Mouse (Mus musculus): ENCODE measurements around the gene Rps3. TPM values are rescaled to one million over a fixed set of nuclear protein-coding genes. Genes with fewer than 3 reads are reported as not detected.

Gene Rps3
- polyA plus RNA-seq (2012; ENCODE audit: insufficient read depth, low replicate concordance) = 128 and 530 TPM in 2 replicates

GRCm38 (mm10) chr7:99483271-99483923, at the start of gene Rps3:
Gene Rps3, minus strand, starts transcription at chr7:99483738.
- Histone ChIP-seq H3K4me1 (peaks cover 51% of the 10 kb centered on the region), H3K9me3 (no peaks in the 10 kb centered on the region)

GRCm38 (mm10) chr7:99532526-99532925, 49.0 kb upstream of the Rps3 start:
- Histone ChIP-seq H3K36me3 (replicated peaks; ENCODE audit: low read length) (peaks cover 13% of the 10 kb centered on the region), H3K27me3 (replicated peaks) (no peaks in the 10 kb centered on the region), H3K9me3 (no peaks in the 10 kb centered on the region), H3K4me3 (replicated peaks) (peak overlapping the region; percentile 89), H3K4me1 (peaks cover 88% of the 10 kb centered on the region)
- TF ChIP-seq FLI1 (IDR thresholded peaks at IDR 0.05; ENCODE audit: low read length) = no peak
- TF ChIP-seq GATA1 (IDR thresholded peaks at IDR 0.05; ENCODE audit: borderline replicate concordance, low read length) = no peak

More at GRCm38 (mm10) chr7:99483271-99483923, at the start of gene Rps3:
- peaks cover 40% of the 10 kb centered on the region for H3K36me3 ChIP-seq (replicated peaks; ENCODE audit: low read length)
- H3K4me3 ChIP-seq (replicated peaks) = peak within 1 kb of the TSS; percentile 96
- TF ChIP-seq GATA1 (IDR thresholded peaks at IDR 0.05; ENCODE audit: borderline replicate concordance, low read length) (no peak), FLI1 (IDR thresholded peaks at IDR 0.05; ENCODE audit: low read length) (peak; percentile 84)
- H3K27me3 ChIP-seq (replicated peaks) = peaks cover 6% of the 10 kb centered on the region

GRCm38 (mm10) chr7:99531408-99531970, 48.0 kb upstream of the Rps3 start:
- Histone ChIP-seq H3K4me3 (replicated peaks) (peak overlapping the region; percentile 89), H3K36me3 (replicated peaks; ENCODE audit: low read length) (peaks cover 5% of the 10 kb centered on the region), H3K4me1 (peaks cover 83% of the 10 kb centered on the region), H3K9me3 (no peaks in the 10 kb centered on the region), H3K27me3 (replicated peaks) (no peaks in the 10 kb centered on the region)
- TF ChIP-seq FLI1 (IDR thresholded peaks at IDR 0.05; ENCODE audit: low read length) (no peak), GATA1 (IDR thresholded peaks at IDR 0.05; ENCODE audit: borderline replicate concordance, low read length) (no peak)

GRCm38 (mm10) chr7:99529410-99529809, 45.9 kb upstream of the Rps3 start:
- TF ChIP-seq GATA1 (IDR thresholded peaks at IDR 0.05; ENCODE audit: borderline replicate concordance, low read length) (no peak), FLI1 (IDR thresholded peaks at IDR 0.05; ENCODE audit: low read length) (no peak)
- Histone ChIP-seq H3K4me3 (replicated peaks) (peak overlapping the region; percentile 85), H3K4me1 (peaks cover 76% of the 10 kb centered on the region), H3K27me3 (replicated peaks) (no peaks in the 10 kb centered on the region), H3K36me3 (replicated peaks; ENCODE audit: low read length) (no peaks in the 10 kb centered on the region), H3K9me3 (no peaks in the 10 kb centered on the region)

GRCm38 (mm10) chr7:99528547-99528946, 45.0 kb upstream of the Rps3 start:
- Histone ChIP-seq H3K27me3 (replicated peaks) (no peaks in the 10 kb centered on the region), H3K9me3 (no peaks in the 10 kb centered on the region), H3K36me3 (replicated peaks; ENCODE audit: low read length) (no peaks in the 10 kb centered on the region), H3K4me3 (replicated peaks) (peak overlapping the region; percentile 62), H3K4me1 (peaks cover 67% of the 10 kb centered on the region)
- TF ChIP-seq FLI1 (IDR thresholded peaks at IDR 0.05; ENCODE audit: low read length) = no peak
- no peak for TF ChIP-seq GATA1 (IDR thresholded peaks at IDR 0.05; ENCODE audit: borderline replicate concordance, low read length)

GRCm38 (mm10) chr7:99523837-99524236, 40.3 kb upstream of the Rps3 start:
- no peak for TF ChIP-seq FLI1 (IDR thresholded peaks at IDR 0.05; ENCODE audit: low read length)
- no peak for TF ChIP-seq GATA1 (IDR thresholded peaks at IDR 0.05; ENCODE audit: borderline replicate concordance, low read length)
- Histone ChIP-seq H3K9me3 (0 out of 2 replicates have a peak, but pooled peaks cover 4% of the 10 kb centered on the region), H3K4me1 (peaks cover 29% of the 10 kb centered on the region), H3K4me3 (replicated peaks) (no peak overlapping the region), H3K27me3 (replicated peaks) (no peaks in the 10 kb centered on the region), H3K36me3 (replicated peaks; ENCODE audit: low read length) (peaks cover 2% of the 10 kb centered on the region)

- H3K27me3 ChIP-seq (replicated peaks) = no peaks in the 10 kb centered on the region
- no peak overlapping the region for H3K4me3 ChIP-seq (replicated peaks)
- peaks cover 22% of the 10 kb centered on the region for H3K4me1 ChIP-seq
- TF ChIP-seq GATA1 (IDR thresholded peaks at IDR 0.05; ENCODE audit: borderline replicate concordance, low read length) (no peak), FLI1 (IDR thresholded peaks at IDR 0.05; ENCODE audit: low read length) (no peak)
- 0 out of 2 replicates have a peak, but pooled peaks cover 4% of the 10 kb centered on the region for H3K9me3 ChIP-seq
- H3K36me3 ChIP-seq (replicated peaks; ENCODE audit: low read length) = peaks cover 2% of the 10 kb centered on the region
Observed at GRCm38 (mm10) chr7:99523121-99523520, 39.6 kb upstream of the Rps3 start.

- Histone ChIP-seq H3K9me3 (0 out of 2 replicates have a peak, but pooled peaks cover 4% of the 10 kb centered on the region), H3K27me3 (replicated peaks) (no peaks in the 10 kb centered on the region), H3K36me3 (replicated peaks; ENCODE audit: low read length) (peaks cover 2% of the 10 kb centered on the region), H3K4me3 (replicated peaks) (no peak overlapping the region), H3K4me1 (peaks cover 28% of the 10 kb centered on the region)
- TF ChIP-seq GATA1 (IDR thresholded peaks at IDR 0.05; ENCODE audit: borderline replicate concordance, low read length) (no peak), FLI1 (IDR thresholded peaks at IDR 0.05; ENCODE audit: low read length) (no peak)
Observed at GRCm38 (mm10) chr7:99518954-99519644, 35.6 kb upstream of the Rps3 start.

GRCm38 (mm10) chr7:99516814-99517157, 33.2 kb upstream of the Rps3 start:
- peaks cover 47% of the 10 kb centered on the region for H3K4me1 ChIP-seq
- H3K9me3 ChIP-seq = 0 out of 2 replicates have a peak, but pooled peaks cover 4% of the 10 kb centered on the region
- peaks cover 2% of the 10 kb centered on the region for H3K36me3 ChIP-seq (replicated peaks; ENCODE audit: low read length)
- no peak overlapping the region for H3K4me3 ChIP-seq (replicated peaks)
- no peaks in the 10 kb centered on the region for H3K27me3 ChIP-seq (replicated peaks)
- TF ChIP-seq FLI1 (IDR thresholded peaks at IDR 0.05; ENCODE audit: low read length) (no peak), GATA1 (IDR thresholded peaks at IDR 0.05; ENCODE audit: borderline replicate concordance, low read length) (no peak)

Measured in megakaryocyte, embryonic 14.5 days (primary cell).